Mouse (Mus musculus): ENCODE measurements around the gene Slit1.

- TF ChIP-seq POLR2A (IDR thresholded peaks at IDR 0.05; ENCODE audit: insufficient read depth, low read depth, low read length) = no peak
- no peak for TF ChIP-seq CTCF (IDR thresholded peaks at IDR 0.05; ENCODE audit: insufficient read depth, low read depth, low read length)
Observed at GRCm38 (mm10) chr19:41706094-41706828, 37.2 kb downstream of the Slit1 start.
